Mouse (Mus musculus) kidney, postnatal 4 days (tissue): ENCODE measurements around the gene Prr5l.

ENCODE experiments used
- DNase-seq, 2 experiments: peaks; one replicate each; pipeline ENCODE4 v3.0.0; 2021; ENCODE audit warnings: mixed read lengths in 2 of 2

Prr5l gene

GRCm38 (mm10) chr2:101882998-101883397 is at the start of gene Prr5l:
Prr5l (minus strand) TSS chr2:101883027.
- DNase-seq = no peak

- DNase-seq = no peak
Measured at GRCm38 (mm10) chr2:101932169-101932936, 49.5 kb upstream of the Prr5l start.

- DNase-seq = no peak
Measured at GRCm38 (mm10) chr2:101925591-101926188, 42.9 kb upstream of the Prr5l start.

GRCm38 (mm10) chr2:101925183-101925582 is 42.4 kb upstream of the Prr5l start:
- no peak for DNase-seq

GRCm38 (mm10) chr2:101923181-101923580 is 40.4 kb upstream of the Prr5l start:
- DNase-seq = peak in 1 of 2 experiments; percentile 33

GRCm38 (mm10) chr2:101922302-101922701 is 39.5 kb upstream of the Prr5l start:
- no peak for DNase-seq

- DNase-seq = no peak
Measured at GRCm38 (mm10) chr2:101920136-101920554, 37.3 kb upstream of the Prr5l start.

GRCm38 (mm10) chr2:101918518-101918917 is 35.7 kb upstream of the Prr5l start:
- no peak for DNase-seq

GRCm38 (mm10) chr2:101909326-101910080 is 26.7 kb upstream of the Prr5l start:
- DNase-seq = no peak

GRCm38 (mm10) chr2:101908773-101909172 is 25.9 kb upstream of the Prr5l start:
- no peak for DNase-seq

GRCm38 (mm10) chr2:101907386-101908022 is 24.7 kb upstream of the Prr5l start:
- no peak for DNase-seq

GRCm38 (mm10) chr2:101906379-101906690 is 23.5 kb upstream of the Prr5l start:
- DNase-seq = peak in 1 of 2 experiments; percentile 19

GRCm38 (mm10) chr2:101905534-101906378 is 22.9 kb upstream of the Prr5l start:
- peak; percentile 89 to 91 for DNase-seq

- no peak for DNase-seq
Measured at GRCm38 (mm10) chr2:101902196-101902595, 19.4 kb upstream of the Prr5l start.

GRCm38 (mm10) chr2:101896425-101897204 is 13.8 kb upstream of the Prr5l start:
- no peak for DNase-seq

- no peak for DNase-seq
Measured at GRCm38 (mm10) chr2:101894126-101894525, 11.3 kb upstream of the Prr5l start.

GRCm38 (mm10) chr2:101891143-101891542 is 8.3 kb upstream of the Prr5l start:
- no peak for DNase-seq

GRCm38 (mm10) chr2:101888886-101889285 is 6.1 kb upstream of the Prr5l start:
- no peak for DNase-seq

- DNase-seq = peak; percentile 95 to 96
Measured at GRCm38 (mm10) chr2:101885768-101886438, 3.1 kb upstream of the Prr5l start, which contains the start of gene Commd9. Commd9 (plus strand) TSS chr2:101886247.

- peak; percentile 69 to 77 for DNase-seq
Measured at GRCm38 (mm10) chr2:101884286-101884685, 1.5 kb upstream of the Prr5l start.
